Mouse (Mus musculus) right cerebral cortex, postnatal 10 days (tissue): Measurements from ENCODE around the gene Mnt.
A peak's percentile ranks its signal among the peaks of the same experiment; 100 is the strongest.

Source experiments
- DNase-seq, 2 experiments: peaks; one replicate each; pipeline ENCODE4 v3.0.0; 2021; ENCODE audit warnings: low spot score in 2 of 2

Gene Mnt

GRCm38 (mm10) chr11:74831606-74832451, 1.1 kb downstream of the Mnt start:
- DNase-seq: peak; percentile 98 to 99

GRCm38 (mm10) chr11:74832503-74833143, 1.9 kb downstream of the Mnt start:
- DNase-seq: peak; percentile 80 to 84

- DNase-seq: peak in 1 of 2 experiments; percentile 24
Measured at GRCm38 (mm10) chr11:74833536-74834358, 3.0 kb downstream of the Mnt start.

GRCm38 (mm10) chr11:74834359-74834638, 3.6 kb downstream of the Mnt start:
- DNase-seq: peak in 1 of 2 experiments; percentile 24

GRCm38 (mm10) chr11:74834650-74835277, 4.0 kb downstream of the Mnt start:
- DNase-seq: no peak

- peak in 1 of 2 experiments; percentile 40 for DNase-seq
Measured at GRCm38 (mm10) chr11:74835593-74836224, 5.0 kb downstream of the Mnt start.

GRCm38 (mm10) chr11:74836225-74837055, 5.7 kb downstream of the Mnt start:
- DNase-seq: peak; percentile 44 to 57

GRCm38 (mm10) chr11:74837056-74837693, 6.5 kb downstream of the Mnt start:
- DNase-seq: peak in 1 of 2 experiments; percentile 22

- DNase-seq: peak; percentile 94 to 95
Measured at GRCm38 (mm10) chr11:74837694-74838431, 7.1 kb downstream of the Mnt start.

GRCm38 (mm10) chr11:74838441-74838840, 7.7 kb downstream of the Mnt start:
- DNase-seq: peak; percentile 93 to 94

- DNase-seq: peak; percentile 73 to 86
Measured at GRCm38 (mm10) chr11:74838971-74839370, 8.3 kb downstream of the Mnt start.

- DNase-seq: peak; percentile 23 to 42
Measured at GRCm38 (mm10) chr11:74839860-74840715, 9.4 kb downstream of the Mnt start.

GRCm38 (mm10) chr11:74840739-74841138, 10.0 kb downstream of the Mnt start:
- no peak for DNase-seq

GRCm38 (mm10) chr11:74841366-74841765, 10.6 kb downstream of the Mnt start:
- DNase-seq: no peak

- DNase-seq: no peak
Measured at GRCm38 (mm10) chr11:74842045-74842444, 11.3 kb downstream of the Mnt start.

GRCm38 (mm10) chr11:74842656-74843434, 12.1 kb downstream of the Mnt start:
- DNase-seq: no peak

- peak in 1 of 2 experiments; percentile 40 for DNase-seq
Measured at GRCm38 (mm10) chr11:74843435-74843714, 12.7 kb downstream of the Mnt start.

GRCm38 (mm10) chr11:74843761-74844160, 13.0 kb downstream of the Mnt start:
- no peak for DNase-seq
